Mouse (Mus musculus) heart, postnatal 25 days (tissue): Measurements from ENCODE around the gene Syne4. TPM values are rescaled to one million over a fixed set of nuclear protein-coding genes. Genes with fewer than 3 reads are reported as not detected.

Experiments
- DNase-seq: peaks from one replicate; pipeline ENCODE4 v3.0.0; 2022; ENCODE audit warnings: low spot score
- intact Hi-C: fragments of 180-260 bp; cut with DNase I; formaldehyde crosslinking; loops from one replicate; pipeline ENCODE4 v1.15.1; 2025
- total RNA-seq, 2 experiments: library from RNA; stranded (reverse); gene quantifications; 2 replicates each; pipeline ENCODE4 v1.2.3; 2021

The Syne4 gene
- total RNA-seq, 2 experiments from 2014 or later: 0.65 to 1.3 TPM

- intact Hi-C loops: no loop called here
- no peak for DNase-seq
Measured at GRCm38 (mm10) chr7:30294296-30294695, 20.3 kb upstream of the Syne4 start.

GRCm38 (mm10) chr7:30295103-30295502 lies 19.5 kb upstream of the Syne4 start:
- DNase-seq: peak; percentile 62
- intact Hi-C loops: no loop called here

- DNase-seq: no peak
- intact Hi-C loops: no loop called here
Measured at GRCm38 (mm10) chr7:30296816-30297215, 17.8 kb upstream of the Syne4 start.

- intact Hi-C loops: no loop called here
- no peak for DNase-seq
Measured at GRCm38 (mm10) chr7:30297266-30297665, 17.3 kb upstream of the Syne4 start.

- intact Hi-C loops: no loop called here
- no peak for DNase-seq
Measured at GRCm38 (mm10) chr7:30300914-30301313, 13.7 kb upstream of the Syne4 start.

- intact Hi-C loops: no loop called here
- no peak for DNase-seq
Measured at GRCm38 (mm10) chr7:30306083-30306779, 8.4 kb upstream of the Syne4 start.

GRCm38 (mm10) chr7:30308076-30309005 lies 6.3 kb upstream of the Syne4 start, which contains the start of gene Alkbh6:
Gene Alkbh6, plus strand, starts transcription at chr7:30308717.
- DNase-seq: peak; percentile 93
- intact Hi-C loops: no loop called here

GRCm38 (mm10) chr7:30309395-30310129 lies 5.0 kb upstream of the Syne4 start:
- no peak for DNase-seq
- intact Hi-C loops: no loop called here

- intact Hi-C loops: no loop called here
- DNase-seq: no peak
Measured at GRCm38 (mm10) chr7:30310136-30310535, 4.5 kb upstream of the Syne4 start.

GRCm38 (mm10) chr7:30313666-30314320 lies 814 bp upstream of the Syne4 start:
- intact Hi-C loops: no loop called here
- DNase-seq: no peak

- DNase-seq: no peak
- intact Hi-C loops: no loop called here
Measured at GRCm38 (mm10) chr7:30315559-30316529, 1.2 kb downstream of the Syne4 start.

- intact Hi-C loops: no loop called here
- DNase-seq: no peak
Measured at GRCm38 (mm10) chr7:30318142-30318541, 3.5 kb downstream of the Syne4 start.

GRCm38 (mm10) chr7:30320946-30321345 lies 6.3 kb downstream of the Syne4 start:
- no peak for DNase-seq
- intact Hi-C loops: no loop called here

GRCm38 (mm10) chr7:30321539-30322284 lies 7.1 kb downstream of the Syne4 start, which contains the start of gene E130208F15Rik:
Gene E130208F15Rik, plus strand, starts transcription at chr7:30321740.
- intact Hi-C loops: no loop called here
- DNase-seq: peak; percentile 51

GRCm38 (mm10) chr7:30322285-30322667 lies 7.7 kb downstream of the Syne4 start:
- DNase-seq: peak; percentile 96
- intact Hi-C loops: no loop called here

- DNase-seq: no peak
- intact Hi-C loops: no loop called here
Measured at GRCm38 (mm10) chr7:30322865-30323264, 8.3 kb downstream of the Syne4 start.

- intact Hi-C loops: no loop called here
- DNase-seq: no peak
Measured at GRCm38 (mm10) chr7:30323795-30324194, 9.2 kb downstream of the Syne4 start, which contains the start of gene Sdhaf1. Gene Sdhaf1, minus strand, starts transcription at chr7:30323895.
